Mouse (Mus musculus) adipocyte (in vitro differentiated cells): ENCODE measurements at regions not wholly inside any gene's neighbourhood (a gene's known extent, or its start where the extent isn't known, plus 50 kb on each side); places are given as distances from the start of the nearest gene placed in this dataset.

Experiments used
- DNase-seq: peaks from one replicate; pipeline ENCODE4 v3.0.0-alpha.2; 2016; ENCODE audit warnings: low spot score

DNA sequence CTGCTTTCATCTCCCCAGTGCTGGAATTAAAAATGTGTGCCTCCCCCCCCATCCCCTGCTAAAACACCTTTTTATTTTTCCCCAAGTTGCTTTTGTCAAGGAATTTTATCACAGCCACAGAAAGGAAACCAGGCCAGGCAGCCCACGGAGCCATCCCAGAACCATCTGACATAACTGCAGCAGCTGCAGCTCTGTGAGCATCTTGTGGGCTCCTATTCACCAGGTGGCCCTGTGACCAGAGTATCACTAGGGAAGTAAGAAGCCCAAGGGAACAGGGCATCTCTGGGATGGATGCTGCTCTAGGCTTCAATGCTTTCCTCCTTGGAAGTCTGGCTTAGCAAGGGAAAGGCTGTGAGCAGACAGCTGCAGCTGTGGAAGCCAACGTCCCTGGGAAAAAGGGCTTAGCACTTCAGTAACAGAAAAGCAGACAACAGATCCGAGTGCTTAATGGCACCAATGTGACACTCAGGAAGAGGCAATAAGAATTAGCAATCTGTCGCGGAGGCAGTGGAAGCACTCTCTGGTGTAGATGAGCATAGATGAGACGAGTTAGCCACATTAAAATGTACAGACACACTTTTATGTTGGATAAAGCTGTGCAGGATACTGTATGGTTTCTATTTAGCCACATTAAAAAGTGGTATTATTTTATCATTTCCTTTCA, 1183.0 kb downstream of the 4930447A16Rik start:
- DNase-seq: no peak

DNA sequence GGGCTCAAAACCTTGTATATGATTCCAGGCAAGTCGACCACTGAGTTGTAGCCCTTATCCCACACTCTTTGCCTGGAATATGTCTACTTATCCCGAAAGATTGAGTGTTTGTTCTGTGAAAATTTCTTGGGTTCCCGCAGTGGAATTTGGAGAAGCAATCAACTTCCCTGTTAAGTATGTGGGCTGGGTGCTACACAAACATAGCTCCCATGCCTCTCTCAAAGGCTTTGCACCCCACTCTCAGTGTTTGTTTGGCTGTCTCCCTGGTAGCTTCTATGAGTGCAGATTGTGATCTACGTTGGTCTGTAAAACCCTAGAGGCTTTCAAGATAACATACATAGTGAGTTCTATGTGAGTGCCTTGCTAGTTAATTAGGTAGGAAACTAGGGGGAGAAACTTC, 1184.2 kb downstream of the 4930447A16Rik start:
- no peak for DNase-seq
